Mouse (Mus musculus) intestine, embryonic 16.5 days (tissue): Measurements from ENCODE around the gene Suclg2. TPM values are rescaled to one million over a fixed set of nuclear protein-coding genes. Genes with fewer than 3 reads are reported as not detected.
A peak's percentile ranks its signal among the peaks of the same experiment; 100 is the strongest.

Experiments used
- ATAC-seq: fragments of 200-750 bp; cut with Nextera tagmentation; 2 replicates; pipeline ENCODE4 v1.8.0; 2017; ENCODE audit warnings: moderate TSS enrichment, moderate library complexity
- H3K27ac ChIP-seq: fragments of 300-500 bp; sonication (generic); 2 replicates; pipeline ENCODE4 v1.5.1; 2014; ENCODE audit warnings: mild to moderate bottlenecking, low read length
- H3K27me3 ChIP-seq: fragments of 300-500 bp; sonication (generic); replicated peaks from 2 replicates; pipeline ENCODE4 v1.6.1; 2014; ENCODE audit warnings: low read length, control low read depth, mixed read lengths; ENCODE audit not compliant: control insufficient read depth, insufficient read depth
- H3K36me3 ChIP-seq: fragments of 300-500 bp; sonication (generic); 2 replicates; pipeline ENCODE4 v1.6.1; 2014; ENCODE audit warnings: low read length, control low read depth; ENCODE audit not compliant: control insufficient read depth, insufficient read depth
- H3K4me1 ChIP-seq: fragments of 300-500 bp; sonication (generic); 2 replicates; pipeline ENCODE4 v1.6.1; 2014; ENCODE audit warnings: low read length, control low read depth, mixed read lengths; ENCODE audit not compliant: control insufficient read depth, insufficient read depth
- H3K4me2 ChIP-seq: fragments of 300-500 bp; sonication (generic); 2 replicates; pipeline ENCODE4 v1.6.1; 2014; ENCODE audit warnings: low read depth, low read length, control low read depth
- H3K4me3 ChIP-seq: fragments of 300-500 bp; sonication (generic); 2 replicates; pipeline ENCODE4 v1.5.1; 2014; ENCODE audit warnings: mild to moderate bottlenecking, low read length
- H3K9ac ChIP-seq: fragments of 300-500 bp; sonication (generic); 2 replicates; pipeline ENCODE4 v1.6.1; 2014; ENCODE audit warnings: low read depth, low read length
- H3K9me3 ChIP-seq: fragments of 300-500 bp; sonication (generic); 2 replicates; pipeline ENCODE4 v1.6.1; 2016; ENCODE audit warnings: low read length, control low read depth; ENCODE audit not compliant: control insufficient read depth
- whole genome bisulfite sequencing: fragments of 180-500 bp; shearing (Covaris S2); extraction: QIAGEN DNeasy Blood & Tissue Kit; methylation state at CpG from one replicate; pipeline ENCODE4 v1.1.7; 2014; 5-methylcytosine and 5-hydroxymethylcytosine counted together
- polyA plus RNA-seq: library from polyadenylated mRNA; unstranded; fragments of >200 nt; fragmentation: Nextera tagmentation; extraction: Ambion mirVana; gene quantifications from 2 replicates; pipeline ENCODE4 v1.2.1, GENCODE M21; 2015

Gene Suclg2
- polyA plus RNA-seq, 1 experiment from 2014 or later, result 130 TPM

- WGBS, result 88% methylated on average over 6 of the region's 6 CpGs
- no peak overlapping the region for H3K9ac ChIP-seq
These were observed 232.8 kb downstream of the Suclg2 start for GRCm38 (mm10) chr6:95485791-95486190.

GRCm38 (mm10) chr6:95484183-95484818 lies 234.3 kb downstream of the Suclg2 start:
- Histone ChIP-seq H3K36me3 (0 out of 2 replicates have a peak, but pooled peaks cover 4% of the 10 kb centered on the region), H3K9ac (no peak overlapping the region), H3K4me3 (no peak overlapping the region), H3K4me2 (no peak overlapping the region), H3K27ac (no peak overlapping the region), H3K27me3 (no peaks in the 10 kb centered on the region), H3K4me1 (peaks cover 5% of the 10 kb centered on the region; the same call in 1 of the 2 replicates), H3K9me3 (no peaks in the 10 kb centered on the region)
- peak; percentile 50; the same call in 1 of the 2 replicates for ATAC-seq
- 56% methylated on average over 7 of the region's 7 CpGs for WGBS

More at GRCm38 (mm10) chr6:95485791-95486190, 232.8 kb downstream of the Suclg2 start:
- H3K36me3 ChIP-seq, result no peaks in the 10 kb centered on the region
- H3K4me3 ChIP-seq, result no peak overlapping the region
- H3K4me2 ChIP-seq, result no peak overlapping the region
- no peak for ATAC-seq
- H3K4me1 ChIP-seq, result peaks cover 5% of the 10 kb centered on the region; the same call in 1 of the 2 replicates
- no peaks in the 10 kb centered on the region for H3K27me3 ChIP-seq
- no peak overlapping the region for H3K27ac ChIP-seq
- no peaks in the 10 kb centered on the region for H3K9me3 ChIP-seq

GRCm38 (mm10) chr6:95483686-95484085 lies 234.9 kb downstream of the Suclg2 start:
- no peak for ATAC-seq
- Histone ChIP-seq H3K9ac (no peak overlapping the region), H3K27me3 (no peaks in the 10 kb centered on the region), H3K4me2 (no peak overlapping the region), H3K4me1 (peaks cover 5% of the 10 kb centered on the region; the same call in 1 of the 2 replicates), H3K27ac (no peak overlapping the region), H3K9me3 (no peaks in the 10 kb centered on the region), H3K36me3 (0 out of 2 replicates have a peak, but pooled peaks cover 4% of the 10 kb centered on the region), H3K4me3 (no peak overlapping the region)
- 97% methylated on average over 4 of the region's 4 CpGs for WGBS

GRCm38 (mm10) chr6:95483127-95483526 lies 235.5 kb downstream of the Suclg2 start:
- H3K27me3 ChIP-seq, result no peaks in the 10 kb centered on the region
- no peak overlapping the region for H3K4me3 ChIP-seq
- WGBS, result 81% methylated on average over 6 of the region's 6 CpGs
- 0 out of 2 replicates have a peak, but pooled peaks cover 4% of the 10 kb centered on the region for H3K36me3 ChIP-seq
- no peak overlapping the region for H3K9ac ChIP-seq
- H3K4me1 ChIP-seq, result peaks cover 5% of the 10 kb centered on the region; the same call in 1 of the 2 replicates
- no peak overlapping the region for H3K27ac ChIP-seq
- ATAC-seq, result no peak
- H3K9me3 ChIP-seq, result no peaks in the 10 kb centered on the region
- no peak overlapping the region for H3K4me2 ChIP-seq

- peaks cover 5% of the 10 kb centered on the region; the same call in 1 of the 2 replicates for H3K4me1 ChIP-seq
- H3K27ac ChIP-seq, result no peak overlapping the region
- WGBS, result 93% methylated on average over 6 of the region's 6 CpGs
- no peak overlapping the region for H3K9ac ChIP-seq
- no peaks in the 10 kb centered on the region for H3K27me3 ChIP-seq
- H3K4me2 ChIP-seq, result no peak overlapping the region
- H3K36me3 ChIP-seq, result 0 out of 2 replicates have a peak, but pooled peaks cover 4% of the 10 kb centered on the region
- H3K4me3 ChIP-seq, result no peak overlapping the region
- no peak for ATAC-seq
- no peaks in the 10 kb centered on the region for H3K9me3 ChIP-seq
These were observed 238.8 kb downstream of the Suclg2 start for GRCm38 (mm10) chr6:95479801-95480200.

GRCm38 (mm10) chr6:95469521-95469920 lies 249.1 kb downstream of the Suclg2 start:
- Histone ChIP-seq H3K27ac (no peak overlapping the region), H3K9ac (no peak overlapping the region), H3K4me3 (no peak overlapping the region), H3K27me3 (no peaks in the 10 kb centered on the region), H3K4me1 (no peaks in the 10 kb centered on the region), H3K36me3 (no peaks in the 10 kb centered on the region), H3K4me2 (no peak overlapping the region), H3K9me3 (no peaks in the 10 kb centered on the region)
- WGBS, result 46% methylated on average over 7 of the region's 7 CpGs
- no peak for ATAC-seq

- no peaks in the 10 kb centered on the region for H3K27me3 ChIP-seq
- H3K4me3 ChIP-seq, result no peak overlapping the region
- H3K36me3 ChIP-seq, result no peaks in the 10 kb centered on the region
- no peaks in the 10 kb centered on the region for H3K9me3 ChIP-seq
- H3K4me1 ChIP-seq, result peaks cover 4% of the 10 kb centered on the region
- no peak overlapping the region for H3K9ac ChIP-seq
- no peak overlapping the region for H3K4me2 ChIP-seq
- WGBS, result 74% methylated on average over 4 of the region's 4 CpGs
- no peak for ATAC-seq
- H3K27ac ChIP-seq, result no peak overlapping the region
These were observed 253.3 kb downstream of the Suclg2 start for GRCm38 (mm10) chr6:95465322-95465721.

- WGBS, result 36% methylated on average over 3 of the region's 3 CpGs
- H3K27ac ChIP-seq, result no peak overlapping the region
These were observed 259.2 kb downstream of the Suclg2 start for GRCm38 (mm10) chr6:95459372-95459771.

GRCm38 (mm10) chr6:95446151-95446550 lies 272.4 kb downstream of the Suclg2 start:
- Histone ChIP-seq H3K36me3 (no peaks in the 10 kb centered on the region), H3K27ac (no peak overlapping the region), H3K27me3 (no peaks in the 10 kb centered on the region), H3K4me1 (no peaks in the 10 kb centered on the region), H3K4me2 (no peak overlapping the region), H3K9ac (no peak overlapping the region), H3K4me3 (no peak overlapping the region), H3K9me3 (no peaks in the 10 kb centered on the region)
- no peak for ATAC-seq
- WGBS, result 93% methylated on average over 2 of the region's 2 CpGs

More at GRCm38 (mm10) chr6:95459372-95459771, 259.2 kb downstream of the Suclg2 start:
- Histone ChIP-seq H3K4me1 (peaks cover 4% of the 10 kb centered on the region), H3K4me3 (no peak overlapping the region), H3K4me2 (no peak overlapping the region), H3K27me3 (no peaks in the 10 kb centered on the region), H3K36me3 (no peaks in the 10 kb centered on the region), H3K9ac (no peak overlapping the region), H3K9me3 (no peaks in the 10 kb centered on the region)
- no peak for ATAC-seq
